Mouse (Mus musculus) CH12.LX (cell line): ENCODE measurements at regions not wholly inside any gene's neighbourhood (a gene's known extent, or its start where the extent isn't known, plus 50 kb on each side); places are given as distances from the start of the nearest gene placed in this dataset.

Experiments
- CHD1 ChIP-seq: IDR thresholded peaks from 2 replicates; pipeline ENCODE4 v1.6.1; 2012; ENCODE audit warnings: low read depth, low read length, improper control_type of control experiment, inconsistent platforms
- CTCF ChIP-seq, 2 experiments: IDR thresholded peaks in 1 of 2; conservative IDR thresholded peaks in 1 of 2; 2 replicates each; pipeline ENCODE4 v1.5.1; 2011 to 2012; ENCODE audit warnings: low read depth in 2 of 2, low read length in 2 of 2, improper control_type of control experiment in 1 of 2, inconsistent platforms in 1 of 2, mild to moderate bottlenecking in 1 of 2, moderate library complexity in 1 of 2
- ELF1 ChIP-seq: IDR thresholded peaks from 2 replicates; pipeline ENCODE4 v1.6.1; 2014; ENCODE audit warnings: low read depth, mild to moderate bottlenecking, inconsistent platforms, low read length, improper control_type of control experiment
- KAT2A ChIP-seq: IDR thresholded peaks from 2 replicates; pipeline ENCODE4 v1.6.1; 2012; ENCODE audit warnings: low read length, improper control_type of control experiment, inconsistent platforms; ENCODE audit not compliant: insufficient replicate concordance
- MAFK ChIP-seq: IDR thresholded peaks from 2 replicates; pipeline ENCODE4 v1.6.1; 2011; ENCODE audit warnings: low read length, improper control_type of control experiment; ENCODE audit not compliant: insufficient replicate concordance
- MAX ChIP-seq: IDR thresholded peaks from 2 replicates; pipeline ENCODE4 v1.6.1; 2011; ENCODE audit warnings: low read length, improper control_type of control experiment
- MAZ ChIP-seq: IDR thresholded peaks from 2 replicates; pipeline ENCODE4 v1.6.1; 2012; ENCODE audit warnings: low read depth, mild to moderate bottlenecking, inconsistent platforms, low read length, improper control_type of control experiment, moderate library complexity
- MEF2A ChIP-seq: IDR thresholded peaks from 2 replicates; pipeline ENCODE4 v1.6.1; 2014; ENCODE audit warnings: low read depth, mild to moderate bottlenecking, inconsistent platforms, low read length, improper control_type of control experiment, borderline replicate concordance
- POLR2A ChIP-seq: IDR thresholded peaks from 2 replicates; pipeline ENCODE4 v1.6.1; 2011; ENCODE audit warnings: low read depth, mild to moderate bottlenecking, improper control_type of control experiment, low read length
- ZNF384 ChIP-seq: IDR thresholded peaks from 2 replicates; pipeline ENCODE4 v1.6.1; 2012; ENCODE audit warnings: low read depth, low read length, improper control_type of control experiment, inconsistent platforms

DNA sequence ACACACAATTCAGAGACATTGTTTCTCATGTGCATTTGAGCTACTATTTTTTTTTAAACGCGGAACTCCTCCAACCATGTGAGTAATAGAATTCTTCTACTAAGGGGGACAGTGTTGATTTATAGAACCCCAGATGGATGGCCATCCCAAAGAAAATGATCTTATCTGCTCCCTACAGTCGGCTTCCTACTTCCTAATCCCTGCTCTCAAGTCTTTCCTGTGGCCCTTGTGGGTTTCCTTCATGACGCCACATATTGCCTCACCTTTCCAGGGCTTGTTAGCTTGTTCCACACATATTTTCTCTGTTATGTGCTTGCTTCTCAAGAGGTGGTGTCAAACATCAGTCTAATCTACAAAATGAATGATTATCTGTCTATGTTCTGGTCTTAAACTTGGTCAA is 651.9 kb upstream of the Sox9 start:
- TF ChIP-seq POLR2A = no peak
- TF ChIP-seq ZNF384 = no peak
- TF ChIP-seq ELF1 = no peak
- no peak for TF ChIP-seq MAZ
- no peak for TF ChIP-seq KAT2A
- no peak for TF ChIP-seq CHD1
- no peak for TF ChIP-seq MEF2A
- no peak for TF ChIP-seq MAFK
- TF ChIP-seq CTCF (conservative IDR thresholded peaks at IDR 0.05 in 1 of 2, IDR thresholded peaks at IDR 0.05 in 1 of 2; ENCODE audit: low read depth in 2 of 2, low read length in 2 of 2) = no peak
- no peak for TF ChIP-seq MAX
